In genomic region chr9:67089167-67089566, GRCm38 (mm10) we compare ENCODE assay signal across 27 mouse cellular contexts. TPM values are rescaled to one million over a fixed set of nuclear protein-coding genes. Genes with fewer than 3 reads are reported as not detected.
DNase-seq lines count a peak whose midpoint lies in the region; ATAC-seq and TF ChIP-seq lines count a peak whose summit lies in the region.
"Had no signal": no experiment of that assay in that cellular context is flagged by ENCODE, and none has a peak within 500 bp of the region (broad histone marks: within the 10 kb centered on the region; RNA-seq: fewer than 3 reads in every experiment).

No protein-coding gene starts in this region.

- TF ChIP-seq CTCF in lung, embryonic 14.5 days (IDR thresholded peaks at IDR 0.05; ENCODE audit: low read depth): no peak

- H3K4me1 ChIP-seq in lung, embryonic 14.5 days (ENCODE audit: insufficient read depth): peaks cover 17% of the 10 kb centered on the region
- H3K4me1 ChIP-seq: hindbrain, embryonic 12.5 days; midbrain, embryonic 10.5 days; midbrain, embryonic 15.5 days had no signal

- no peaks in the 10 kb centered on the region for H3K36me3 ChIP-seq in lung, embryonic 14.5 days (ENCODE audit: insufficient read depth)
- H3K36me3 ChIP-seq: embryonic facial prominence, embryonic 13.5 days; heart, embryonic 10.5 days; heart, embryonic 15.5 days; hindbrain, embryonic 12.5 days; limb, embryonic 12.5 days; midbrain, embryonic 10.5 days; midbrain, embryonic 15.5 days; neural tube, embryonic 15.5 days had no signal

- 37% methylated on average over 5 of the region's 5 CpGs for WGBS in lung, embryonic 14.5 days

- no peaks in the 10 kb centered on the region for H3K27me3 ChIP-seq in lung, embryonic 14.5 days (ENCODE audit: insufficient read depth, low read length)
- H3K27me3 ChIP-seq: embryonic facial prominence, embryonic 13.5 days; heart, embryonic 15.5 days; hindbrain, embryonic 12.5 days; limb, embryonic 12.5 days; midbrain, embryonic 15.5 days; neural tube, embryonic 15.5 days had no signal

- H3K9ac ChIP-seq in lung, embryonic 14.5 days: no peak overlapping the region
- H3K9ac ChIP-seq: embryonic facial prominence, embryonic 13.5 days; heart, embryonic 15.5 days; hindbrain, embryonic 12.5 days; limb, embryonic 12.5 days; midbrain, embryonic 15.5 days; neural tube, embryonic 15.5 days had no signal

- no peak overlapping the region for H3K4me2 ChIP-seq in lung, embryonic 14.5 days
- H3K4me2 ChIP-seq: embryonic facial prominence, embryonic 13.5 days; heart, embryonic 15.5 days; hindbrain, embryonic 12.5 days; limb, embryonic 12.5 days; liver, embryonic 11.5 days; midbrain, embryonic 15.5 days; neural tube, embryonic 15.5 days had no signal

- H3K9me3 ChIP-seq in lung, embryonic 14.5 days (ENCODE audit: low read depth, low read length): no peaks in the 10 kb centered on the region
- H3K9me3 ChIP-seq: embryonic facial prominence, embryonic 13.5 days; heart, embryonic 10.5 days; heart, embryonic 15.5 days; hindbrain, embryonic 12.5 days; limb, embryonic 12.5 days; midbrain, embryonic 10.5 days; midbrain, embryonic 15.5 days; neural tube, embryonic 15.5 days had no signal

- H3K4me3 ChIP-seq in lung, embryonic 14.5 days (ENCODE audit: low read depth, low read length): no peak overlapping the region
- H3K4me3 ChIP-seq: embryonic facial prominence, embryonic 13.5 days; erythroblast, embryonic 14.5 days; heart, embryonic 10.5 days; heart, embryonic 15.5 days; hindbrain, embryonic 12.5 days; limb, embryonic 12.5 days; midbrain, embryonic 10.5 days; midbrain, embryonic 15.5 days; neural tube, embryonic 15.5 days had no signal

- no peak overlapping the region for H3K27ac ChIP-seq in lung, embryonic 14.5 days (ENCODE audit: low read depth)
- H3K27ac ChIP-seq: embryonic facial prominence, embryonic 13.5 days; heart, embryonic 10.5 days; heart, embryonic 15.5 days; hindbrain, embryonic 12.5 days; limb, embryonic 12.5 days; midbrain, embryonic 10.5 days; midbrain, embryonic 15.5 days; neural tube, embryonic 15.5 days had no signal

- DNase-seq in adrenal gland, postnatal 14 days: peak; percentile 31
- no peak for DNase-seq in adrenal gland, adult 2 months
- DNase-seq in lung, embryonic 14.5 days: peak; percentile 87
- no peak for DNase-seq in lung, adult 18-20 months
- DNase-seq in adipocyte (ENCODE audit: low spot score): peak; percentile 72
- DNase-seq in lung, postnatal 36 days: peak; percentile 18
- no peak for DNase-seq in gastrocnemius, postnatal 4 days (ENCODE audit: low spot score in 2 of 2)
- DNase-seq: adrenal gland, postnatal 25 days; cerebellum, adult 11-12 months; cerebellum, postnatal 10 days; heart, postnatal 36 days; kidney, postnatal 4 days; retina, postnatal 1 day; right cerebral cortex, postnatal 14 days; thymus, postnatal 4 days had no signal

- ATAC-seq in lung, embryonic 14.5 days (ENCODE audit: insufficient read depth): peak; percentile 51
- ATAC-seq: forebrain, embryonic 16.5 days; intestine, postnatal 0 days; midbrain, embryonic 15.5 days had no signal

RNA-seq across cellular contexts. Expression of gene Tpm1, which starts 40.0 kb away (rescaled TPM):
- total RNA-seq in adrenal gland, postnatal 14 days (2021): 183 and 207 TPM in 2 replicates
- 100 to 1,000 TPM; 144 to 271 TPM for total RNA-seq in adrenal gland, adult 2 months (2021)
- 30.7 and 42.3 TPM in 2 replicates for polyA plus RNA-seq in adrenal gland, adult 2 months (2012; rRNA removed)
- polyA plus RNA-seq in lung, embryonic 14.5 days (2014; fragmentation: Nextera tagmentation; extraction: Ambion mirVana): 635 and 725 TPM in 2 replicates
- 1,000 to 10,000 TPM; 7,029 to 7,975 TPM for total RNA-seq in gastrocnemius, postnatal 4 days (2021)

Comparison
In these comparisons a context has a peak if more than half of its experiments do, and no peak if none do; other contexts are left out.
1. DNase-seq: peak in adrenal gland, postnatal 14 days (single experiment), lung, embryonic 14.5 days (single experiment), adipocyte (single experiment) and lung, postnatal 36 days (single experiment); none in adrenal gland, adult 2 months (single experiment), lung, adult 18-20 months (0 of 2) and gastrocnemius, postnatal 4 days (0 of 2).
2. RNA of gene Tpm1, which starts 40.0 kb away (total RNA-seq): 7,029 to 7,975 TPM in gastrocnemius, postnatal 4 days; 144 to 271 TPM in adrenal gland, adult 2 months and 183 to 207 TPM in adrenal gland, postnatal 14 days; every median in the first group is over 10 times any median in the second.